Mouse (Mus musculus): ENCODE measurements around the gene Ghsr. TPM values are rescaled to one million over a fixed set of nuclear protein-coding genes. Genes with fewer than 3 reads are reported as not detected.

Gene Ghsr
- not detected in 2 replicates for polyA plus RNA-seq (2015; fragmentation: Nextera tagmentation; extraction: Ambion mirVana)

DNA sequence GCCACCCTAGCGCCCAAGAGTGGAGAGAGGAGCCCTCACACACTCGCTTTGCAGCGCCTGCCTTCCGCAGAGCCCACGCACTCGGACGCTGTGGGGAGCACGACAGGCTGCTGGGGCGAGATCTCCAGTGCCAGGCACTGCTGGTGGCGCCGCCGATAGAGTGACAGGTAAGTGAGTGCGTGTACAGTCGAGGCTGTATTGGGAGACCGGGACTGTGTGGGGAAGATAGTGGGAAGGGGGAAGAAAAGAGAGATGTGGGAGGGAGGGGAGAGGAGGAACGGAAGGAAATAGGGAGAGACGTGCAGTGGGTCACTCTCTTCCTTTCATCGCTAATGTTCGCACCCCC, at the start of gene Ghsr:
Ghsr (plus strand) TSS at position 76 of the 346 bp plus-strand sequence.
- ATAC-seq (ENCODE audit: low read depth), result no peak
- no peak within 1 kb of the TSS for H3K9ac ChIP-seq
- DNase-seq, result no peak
- H3K4me2 ChIP-seq, result no peak within 1 kb of the TSS
- H3K36me3 ChIP-seq, result no peaks in the 10 kb centered on the region
- H3K4me3 ChIP-seq (replicated peaks), result no peak within 1 kb of the TSS
- 3% methylated on average over 19 of the region's 19 CpGs for WGBS (ENCODE audit: insufficient replicate concordance)
- H3K9me3 ChIP-seq (replicated peaks), result no peaks in the 10 kb centered on the region
- no peak within 1 kb of the TSS for H3K27ac ChIP-seq
- no peaks in the 10 kb centered on the region for H3K4me1 ChIP-seq (replicated peaks)
- H3K27me3 ChIP-seq, result peaks cover 53% of the 10 kb centered on the region

DNA sequence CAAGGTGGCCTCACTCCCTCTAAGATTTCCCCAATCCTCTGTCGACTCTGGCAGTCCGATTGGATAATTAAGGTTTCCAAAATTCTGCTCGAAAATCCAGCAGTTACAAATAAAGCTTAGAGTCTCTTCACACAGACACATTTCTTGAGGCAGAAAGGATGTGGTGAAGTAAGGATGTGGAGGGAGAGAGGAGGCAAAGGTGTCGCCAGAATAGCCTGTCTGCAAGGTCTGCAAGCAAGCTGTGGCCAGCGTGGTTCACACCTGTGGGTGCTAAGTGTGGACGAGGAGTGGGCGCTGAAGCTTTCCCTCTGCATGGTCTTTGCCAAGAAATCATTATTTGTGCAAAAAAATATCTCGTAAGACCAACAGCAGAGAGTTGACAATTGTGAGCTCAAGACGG, 48.6 kb upstream of the Ghsr start:
- H3K9ac ChIP-seq, result no peak overlapping the region
- no peak overlapping the region for H3K4me2 ChIP-seq
- WGBS (ENCODE audit: insufficient replicate concordance), result 64% methylated on average over 9 of the region's 9 CpGs
- H3K27me3 ChIP-seq, result no peaks in the 10 kb centered on the region
- H3K9me3 ChIP-seq (replicated peaks), result no peaks in the 10 kb centered on the region
- ATAC-seq (ENCODE audit: low read depth) (no peak), DNase-seq (no peak)
- H3K4me3 ChIP-seq (replicated peaks), result no peak overlapping the region
- H3K27ac ChIP-seq, result no peak overlapping the region
- H3K4me1 ChIP-seq (replicated peaks), result no peaks in the 10 kb centered on the region
- no peaks in the 10 kb centered on the region for H3K36me3 ChIP-seq

DNA sequence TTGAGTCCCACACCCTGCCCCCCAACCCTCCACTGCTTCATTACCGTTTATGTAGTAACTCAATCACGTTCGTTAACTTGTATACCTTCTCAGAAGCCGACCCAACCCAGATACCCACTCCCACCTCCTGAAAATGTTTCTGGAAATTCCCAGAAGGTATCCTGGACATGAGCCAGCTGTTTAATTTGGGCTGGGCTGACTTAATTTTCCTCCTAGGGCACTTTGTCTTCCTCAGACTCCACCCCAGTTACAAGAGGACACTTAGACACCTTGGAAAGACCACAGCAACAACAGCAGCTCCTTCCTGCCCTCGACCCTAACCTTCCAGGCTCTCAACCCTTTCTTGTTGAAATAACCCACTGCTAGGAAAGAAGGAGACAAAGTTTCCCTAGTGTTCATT, 47.6 kb upstream of the Ghsr start:
- 62% methylated on average over 5 of the region's 5 CpGs for WGBS (ENCODE audit: insufficient replicate concordance)
- Histone ChIP-seq H3K4me2 (no peak overlapping the region), H3K27ac (no peak overlapping the region), H3K4me3 (replicated peaks) (no peak overlapping the region), H3K9me3 (replicated peaks) (no peaks in the 10 kb centered on the region), H3K27me3 (no peaks in the 10 kb centered on the region), H3K36me3 (no peaks in the 10 kb centered on the region), H3K9ac (no peak overlapping the region), H3K4me1 (replicated peaks) (no peaks in the 10 kb centered on the region)
- ATAC-seq (ENCODE audit: low read depth), result no peak
- DNase-seq, result no peak

DNA sequence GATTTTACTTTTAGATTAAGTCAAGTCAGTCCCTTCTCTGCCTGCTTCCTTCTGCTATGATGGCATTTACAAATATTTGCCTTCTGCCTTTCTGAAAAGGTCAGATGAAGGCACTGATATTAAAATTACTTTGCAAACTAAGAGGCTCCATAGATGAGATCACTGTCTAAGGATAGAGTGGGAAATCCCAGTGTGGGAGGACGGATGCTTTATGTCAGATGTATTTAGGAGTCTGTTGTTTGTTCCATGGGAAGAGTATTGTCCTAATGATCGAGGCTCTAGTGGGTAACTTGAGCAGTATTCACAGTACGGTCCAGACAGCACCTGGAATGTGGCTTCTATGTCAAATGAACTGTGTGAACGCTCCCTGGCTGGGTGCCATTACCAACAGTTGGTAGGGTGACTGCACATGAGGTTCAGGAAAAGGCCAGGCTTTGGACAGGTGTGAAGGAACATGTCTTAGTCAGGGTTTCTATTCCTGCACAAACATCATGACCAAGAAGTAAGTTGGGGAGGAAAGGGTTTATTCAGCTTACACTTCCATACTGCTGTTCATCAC, 44.4 kb upstream of the Ghsr start:
- Histone ChIP-seq H3K36me3 (no peaks in the 10 kb centered on the region), H3K4me2 (no peak overlapping the region), H3K4me1 (replicated peaks) (no peaks in the 10 kb centered on the region), H3K27me3 (no peaks in the 10 kb centered on the region), H3K27ac (no peak overlapping the region), H3K9me3 (replicated peaks) (no peaks in the 10 kb centered on the region), H3K9ac (no peak overlapping the region), H3K4me3 (replicated peaks) (no peak overlapping the region)
- ATAC-seq (ENCODE audit: low read depth), result no peak
- no peak for DNase-seq
- 57% methylated on average over 4 of the region's 4 CpGs for WGBS (ENCODE audit: insufficient replicate concordance)

DNA sequence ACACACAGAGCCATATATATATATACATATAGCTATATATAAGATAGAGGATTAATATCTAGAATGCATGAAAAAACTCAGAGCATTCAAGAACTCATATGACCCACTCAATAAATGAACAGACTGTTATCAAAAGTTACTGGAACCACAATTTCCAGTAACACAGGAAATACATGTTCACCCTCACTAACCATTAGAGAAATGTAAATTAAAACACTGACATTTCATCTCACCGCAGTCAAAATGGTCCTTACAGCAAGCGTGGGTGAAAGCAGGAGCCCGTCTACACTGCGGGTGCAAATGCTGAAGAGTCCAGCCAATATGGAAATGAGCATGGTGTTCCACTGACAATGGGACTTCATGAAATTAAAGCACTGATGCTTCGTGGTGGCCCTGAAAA, 40.4 kb upstream of the Ghsr start:
- Histone ChIP-seq H3K4me1 (replicated peaks) (no peaks in the 10 kb centered on the region), H3K36me3 (no peaks in the 10 kb centered on the region), H3K4me3 (replicated peaks) (no peak overlapping the region), H3K9me3 (replicated peaks) (no peaks in the 10 kb centered on the region), H3K9ac (no peak overlapping the region), H3K27me3 (no peaks in the 10 kb centered on the region), H3K27ac (no peak overlapping the region), H3K4me2 (no peak overlapping the region)
- 63% methylated on average over 5 of the region's 5 CpGs for WGBS (ENCODE audit: insufficient replicate concordance)
- DNase-seq (no peak), ATAC-seq (ENCODE audit: low read depth) (no peak)

DNA sequence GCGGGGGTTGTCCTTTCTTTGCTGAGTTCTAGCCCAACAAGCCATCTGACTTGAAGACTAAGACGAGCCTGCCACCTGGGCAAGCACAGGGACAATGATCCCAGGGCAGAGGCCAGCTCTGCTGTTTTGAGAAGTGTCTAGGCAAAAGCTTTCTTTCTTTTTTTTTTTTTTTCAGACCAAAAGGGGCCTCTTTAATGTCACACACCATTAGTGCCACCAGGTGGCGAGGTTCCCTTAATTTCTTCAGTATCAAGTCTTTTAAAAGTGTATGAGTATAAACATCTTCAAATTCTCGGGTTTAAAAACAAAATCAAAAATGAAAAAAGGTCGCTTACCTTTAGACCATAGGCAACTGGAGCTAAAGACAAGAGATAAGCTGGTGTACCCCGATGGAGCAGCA, 32.7 kb upstream of the Ghsr start:
- H3K9ac ChIP-seq, result no peak overlapping the region
- no peaks in the 10 kb centered on the region for H3K9me3 ChIP-seq (replicated peaks)
- H3K27ac ChIP-seq, result no peak overlapping the region
- H3K4me2 ChIP-seq, result no peak overlapping the region
- H3K27me3 ChIP-seq, result no peaks in the 10 kb centered on the region
- no peaks in the 10 kb centered on the region for H3K4me1 ChIP-seq (replicated peaks)
- WGBS (ENCODE audit: insufficient replicate concordance), result 16% methylated on average over 6 of the region's 6 CpGs
- ATAC-seq (ENCODE audit: low read depth) (no peak), DNase-seq (no peak)
- no peak overlapping the region for H3K4me3 ChIP-seq (replicated peaks)
- no peaks in the 10 kb centered on the region for H3K36me3 ChIP-seq

DNA sequence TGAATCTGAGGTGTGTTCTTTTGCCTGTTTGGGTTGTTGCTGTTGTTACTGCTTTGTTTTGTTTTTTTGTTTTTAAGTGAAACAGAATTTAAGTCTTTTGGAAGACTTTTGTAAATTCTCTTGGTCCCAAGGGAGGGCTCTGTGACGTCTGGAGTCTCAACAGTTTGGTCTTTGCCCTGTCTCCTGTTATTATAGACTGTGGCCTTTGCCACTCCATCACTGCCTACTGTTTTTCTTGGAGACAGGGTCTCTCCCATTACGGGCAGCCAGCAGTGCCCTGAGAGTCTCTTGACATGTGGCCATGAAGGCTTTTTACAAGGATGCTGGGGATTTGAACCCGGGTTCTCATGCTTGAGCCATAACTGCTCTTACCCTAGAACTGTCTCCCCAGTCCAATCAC, 32.3 kb upstream of the Ghsr start:
- H3K36me3 ChIP-seq, result no peaks in the 10 kb centered on the region
- no peaks in the 10 kb centered on the region for H3K9me3 ChIP-seq (replicated peaks)
- H3K9ac ChIP-seq, result no peak overlapping the region
- H3K27me3 ChIP-seq, result no peaks in the 10 kb centered on the region
- H3K4me1 ChIP-seq (replicated peaks), result no peaks in the 10 kb centered on the region
- no peak overlapping the region for H3K4me2 ChIP-seq
- H3K4me3 ChIP-seq (replicated peaks), result no peak overlapping the region
- no peak overlapping the region for H3K27ac ChIP-seq
- 53% methylated on average over 3 of the region's 3 CpGs for WGBS (ENCODE audit: insufficient replicate concordance)
- ATAC-seq (ENCODE audit: low read depth) (no peak), DNase-seq (no peak)

DNA sequence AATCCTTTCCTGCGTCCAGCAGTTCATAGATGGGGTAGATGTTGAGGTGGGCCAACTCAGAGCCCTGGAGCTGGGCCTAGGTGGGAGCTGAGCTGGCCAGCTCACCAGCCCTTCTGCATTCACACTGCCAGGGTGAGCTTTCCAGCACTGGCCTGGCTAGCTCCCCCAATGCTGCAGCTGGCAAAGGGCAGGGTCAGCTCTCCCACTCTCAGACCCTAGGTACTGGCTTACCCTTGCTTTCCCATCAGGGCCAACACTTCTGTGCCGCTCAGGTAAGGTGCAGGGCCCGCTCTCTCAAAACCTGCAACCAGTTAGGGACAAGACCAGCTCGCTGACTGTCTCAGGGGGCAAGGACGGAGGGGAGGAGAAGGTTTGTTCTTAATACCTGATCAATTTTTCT, 30.4 kb upstream of the Ghsr start:
- Histone ChIP-seq H3K27ac (no peak overlapping the region), H3K9ac (no peak overlapping the region), H3K4me1 (replicated peaks) (no peaks in the 10 kb centered on the region), H3K4me2 (no peak overlapping the region), H3K4me3 (replicated peaks) (no peak overlapping the region), H3K9me3 (replicated peaks) (no peaks in the 10 kb centered on the region), H3K36me3 (no peaks in the 10 kb centered on the region), H3K27me3 (no peaks in the 10 kb centered on the region)
- DNase-seq, result no peak
- ATAC-seq (ENCODE audit: low read depth), result no peak
- 72% methylated on average over 5 of the region's 5 CpGs for WGBS (ENCODE audit: insufficient replicate concordance)

DNA sequence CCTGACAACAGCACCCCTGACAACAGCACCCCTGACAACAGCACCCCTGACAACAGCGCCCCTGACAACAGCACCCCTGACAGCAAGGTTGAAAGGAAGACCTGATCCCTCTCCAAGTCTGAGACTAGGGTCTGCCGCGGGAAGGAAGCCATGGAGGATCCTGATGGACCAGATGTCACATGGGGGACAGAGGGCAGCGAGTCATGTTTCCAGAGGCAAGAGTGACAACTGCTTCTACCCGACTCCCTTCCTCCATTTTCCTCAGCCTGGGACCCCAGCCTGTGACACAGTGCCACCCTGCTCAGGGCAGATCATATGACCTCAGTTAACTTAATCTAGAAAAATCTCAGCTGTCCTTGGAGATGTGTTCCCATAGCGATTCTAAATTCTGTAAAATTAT, 28.7 kb upstream of the Ghsr start:
- DNase-seq (no peak), ATAC-seq (ENCODE audit: low read depth) (no peak)
- Histone ChIP-seq H3K9ac (no peak overlapping the region), H3K27me3 (no peaks in the 10 kb centered on the region), H3K4me2 (no peak overlapping the region), H3K4me1 (replicated peaks) (no peaks in the 10 kb centered on the region), H3K4me3 (replicated peaks) (no peak overlapping the region), H3K27ac (no peak overlapping the region), H3K9me3 (replicated peaks) (no peaks in the 10 kb centered on the region), H3K36me3 (no peaks in the 10 kb centered on the region)
- WGBS (ENCODE audit: insufficient replicate concordance), result 54% methylated on average over 6 of the region's 6 CpGs

DNA sequence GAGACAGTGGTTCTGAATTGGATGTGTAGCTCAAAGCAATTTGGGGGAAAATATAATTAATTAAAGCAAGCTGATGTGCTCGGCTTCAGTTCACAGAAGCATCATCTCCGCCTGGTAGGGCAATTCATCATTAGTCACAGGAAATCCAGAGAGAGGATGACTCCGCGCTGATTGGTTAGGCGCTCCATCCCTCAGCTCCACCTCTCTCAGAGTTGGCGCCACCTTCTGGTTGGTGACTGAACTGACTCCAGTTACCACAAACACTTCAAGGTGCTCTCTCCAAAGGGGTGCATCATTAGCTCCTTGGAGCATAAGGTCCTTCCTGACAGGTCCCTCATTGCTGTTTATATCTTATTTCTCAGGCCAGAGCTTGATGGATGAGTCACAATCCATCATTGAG, 25.6 kb upstream of the Ghsr start:
- Histone ChIP-seq H3K9ac (no peak overlapping the region), H3K4me3 (replicated peaks) (no peak overlapping the region), H3K36me3 (no peaks in the 10 kb centered on the region), H3K4me2 (no peak overlapping the region), H3K27ac (no peak overlapping the region), H3K9me3 (replicated peaks) (no peaks in the 10 kb centered on the region), H3K27me3 (no peaks in the 10 kb centered on the region), H3K4me1 (replicated peaks) (no peaks in the 10 kb centered on the region)
- 36% methylated on average over 6 of the region's 6 CpGs for WGBS (ENCODE audit: insufficient replicate concordance)
- DNase-seq (no peak), ATAC-seq (ENCODE audit: low read depth) (no peak)

DNA sequence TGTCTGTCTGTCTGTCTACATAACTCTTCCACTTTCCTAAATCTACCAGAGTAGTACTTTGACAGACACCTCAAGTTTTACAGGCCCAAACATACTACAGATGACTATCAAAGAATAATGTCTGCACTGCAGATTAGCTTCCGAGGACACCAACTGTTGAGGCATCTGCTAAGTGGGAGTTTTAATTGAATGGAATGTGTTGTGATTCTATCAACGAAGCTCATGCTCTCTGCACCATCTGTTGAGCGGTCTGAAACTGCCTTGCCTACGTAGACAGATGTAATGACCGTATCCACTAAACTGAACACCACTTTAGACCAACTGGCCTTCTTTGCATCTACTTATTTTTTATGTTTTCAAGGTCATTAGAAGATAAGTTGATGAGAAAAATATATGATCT, 22.7 kb upstream of the Ghsr start:
- 63% methylated on average over 5 of the region's 5 CpGs for WGBS (ENCODE audit: insufficient replicate concordance)
- H3K4me2 ChIP-seq, result no peak overlapping the region
- no peak overlapping the region for H3K4me3 ChIP-seq (replicated peaks)
- DNase-seq (no peak), ATAC-seq (ENCODE audit: low read depth) (no peak)
- no peak overlapping the region for H3K27ac ChIP-seq
- no peaks in the 10 kb centered on the region for H3K27me3 ChIP-seq
- no peaks in the 10 kb centered on the region for H3K9me3 ChIP-seq (replicated peaks)
- no peak overlapping the region for H3K9ac ChIP-seq
- H3K4me1 ChIP-seq (replicated peaks), result no peaks in the 10 kb centered on the region
- H3K36me3 ChIP-seq, result no peaks in the 10 kb centered on the region

DNA sequence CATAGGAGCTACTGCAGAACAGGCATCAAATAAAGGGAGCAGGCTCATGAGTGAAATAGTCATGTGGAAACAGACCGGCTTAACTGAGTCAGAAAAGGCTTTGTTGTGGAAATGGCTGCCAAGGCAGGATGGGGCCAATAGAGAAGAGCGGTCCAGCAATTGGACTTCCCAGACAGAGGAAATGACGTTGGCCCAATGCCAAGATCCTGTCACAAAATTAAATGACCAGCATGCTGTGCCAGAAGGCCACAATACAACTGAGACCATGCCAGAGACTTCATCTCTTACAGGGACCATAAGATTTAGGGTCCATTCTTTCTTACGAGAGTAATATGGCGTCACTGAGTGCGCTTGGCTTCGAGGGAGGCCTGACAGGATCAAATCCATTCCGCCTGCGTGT, 20.0 kb upstream of the Ghsr start:
- Histone ChIP-seq H3K4me1 (replicated peaks) (no peaks in the 10 kb centered on the region), H3K4me3 (replicated peaks) (no peak overlapping the region), H3K36me3 (no peaks in the 10 kb centered on the region), H3K27ac (no peak overlapping the region), H3K4me2 (no peak overlapping the region), H3K9ac (no peak overlapping the region), H3K27me3 (no peaks in the 10 kb centered on the region), H3K9me3 (replicated peaks) (no peaks in the 10 kb centered on the region)
- 68% methylated on average over 9 of the region's 9 CpGs for WGBS (ENCODE audit: insufficient replicate concordance)
- no peak for ATAC-seq (ENCODE audit: low read depth)
- no peak for DNase-seq

Data from liver, embryonic 13.5 days (tissue).